Mouse (Mus musculus): Measurements from ENCODE around the gene Cdyl.

The Cdyl gene

GRCm38 (mm10) chr13:35800270-35800669 lies 140.6 kb downstream of the Cdyl start:
- DNase-seq (ENCODE audit: low spot score in 2 of 2) = no peak

- no peak for DNase-seq (ENCODE audit: low spot score in 2 of 2)
These were observed 146.1 kb downstream of the Cdyl start for GRCm38 (mm10) chr13:35805727-35806126.

GRCm38 (mm10) chr13:35806165-35806564 lies 146.5 kb downstream of the Cdyl start:
- DNase-seq (ENCODE audit: low spot score in 2 of 2) = no peak

- DNase-seq (ENCODE audit: low spot score in 2 of 2) = no peak
These were observed 147.4 kb downstream of the Cdyl start for GRCm38 (mm10) chr13:35807016-35807415.

GRCm38 (mm10) chr13:35807525-35807924 lies 147.9 kb downstream of the Cdyl start:
- no peak for DNase-seq (ENCODE audit: low spot score in 2 of 2)

- DNase-seq (ENCODE audit: low spot score in 2 of 2) = no peak
These were observed 148.3 kb downstream of the Cdyl start for GRCm38 (mm10) chr13:35807940-35808339.

GRCm38 (mm10) chr13:35809252-35810159 lies 149.9 kb downstream of the Cdyl start:
- DNase-seq (ENCODE audit: low spot score in 2 of 2) = no peak

- DNase-seq (ENCODE audit: low spot score in 2 of 2) = no peak
These were observed 150.5 kb downstream of the Cdyl start for GRCm38 (mm10) chr13:35810160-35810537.

GRCm38 (mm10) chr13:35811361-35812190 lies 151.9 kb downstream of the Cdyl start:
- no peak for DNase-seq (ENCODE audit: low spot score in 2 of 2)

GRCm38 (mm10) chr13:35812191-35812440 lies 152.5 kb downstream of the Cdyl start:
- DNase-seq (ENCODE audit: low spot score in 2 of 2) = no peak

GRCm38 (mm10) chr13:35813348-35814127 lies 153.9 kb downstream of the Cdyl start:
- no peak for DNase-seq (ENCODE audit: low spot score in 2 of 2)

GRCm38 (mm10) chr13:35815205-35815726 lies 155.6 kb downstream of the Cdyl start:
- no peak for DNase-seq (ENCODE audit: low spot score in 2 of 2)

- peak in 1 of 2 experiments; percentile 34 for DNase-seq (ENCODE audit: low spot score in 2 of 2)
These were observed 156.2 kb downstream of the Cdyl start for GRCm38 (mm10) chr13:35815782-35816368.

GRCm38 (mm10) chr13:35817626-35818025 lies 158.0 kb downstream of the Cdyl start:
- no peak for DNase-seq (ENCODE audit: low spot score in 2 of 2)

GRCm38 (mm10) chr13:35818060-35818459 lies 158.4 kb downstream of the Cdyl start:
- no peak for DNase-seq (ENCODE audit: low spot score in 2 of 2)

- DNase-seq (ENCODE audit: low spot score in 2 of 2) = no peak
These were observed 162.3 kb downstream of the Cdyl start for GRCm38 (mm10) chr13:35821821-35822454.

- no peak for DNase-seq (ENCODE audit: low spot score in 2 of 2)
These were observed 163.2 kb downstream of the Cdyl start for GRCm38 (mm10) chr13:35822795-35823194.

GRCm38 (mm10) chr13:35825639-35826038 lies 166.0 kb downstream of the Cdyl start:
- DNase-seq (ENCODE audit: low spot score in 2 of 2) = no peak

- no peak for DNase-seq (ENCODE audit: low spot score in 2 of 2)
These were observed 173.0 kb downstream of the Cdyl start for GRCm38 (mm10) chr13:35832676-35833075.

GRCm38 (mm10) chr13:35833941-35834340 lies 174.3 kb downstream of the Cdyl start:
- no peak for DNase-seq (ENCODE audit: low spot score in 2 of 2)

- no peak for DNase-seq (ENCODE audit: low spot score in 2 of 2)
These were observed 176.0 kb downstream of the Cdyl start for GRCm38 (mm10) chr13:35835669-35836068.
